ENCODE assay signal across 1 mouse cellular context in genomic region chr11:11776822-11777174, GRCm38 (mm10).
TF ChIP-seq lines count a peak whose summit lies in the region.

No protein-coding gene starts in this region.

TF ChIP-seq in CH12.LX, 34 proteins besides CTCF, POLR2A, EP300 and RAD21 (continued from another document):
- TF ChIP-seq MEF2A (IDR thresholded peaks at IDR 0.05; ENCODE audit: borderline replicate concordance, low read depth, low read length) (peak; percentile 95), ZMIZ1 (IDR thresholded peaks at IDR 0.05; ENCODE audit: low read depth, low read length) (no peak; the same call in none of the 2 replicates), USF2 (conservative IDR thresholded peaks at IDR 0.05; ENCODE audit: low read depth, low read length) (no peak), SIN3A (IDR thresholded peaks at IDR 0.05; ENCODE audit: low read length) (peak; percentile 60), UBTF (IDR thresholded peaks at IDR 0.05; ENCODE audit: low read depth, low read length) (0 out of 2 replicates have a peak, but pooled peaks have one; percentile 22), GABPA (IDR thresholded peaks at IDR 0.05; ENCODE audit: insufficient replicate concordance, low read depth, low read length) (no peak), MAFK (IDR thresholded peaks at IDR 0.05; ENCODE audit: insufficient replicate concordance, low read length) (0 out of 2 replicates have a peak, but pooled peaks have one; percentile 46), POLR2AphosphoS2 (IDR thresholded peaks at IDR 0.05; ENCODE audit: low read depth, low read length) (0 out of 2 replicates have a peak, but pooled peaks have one; percentile 31), ZKSCAN1 (IDR thresholded peaks at IDR 0.05; ENCODE audit: borderline replicate concordance, low read depth, low read length) (no peak), RCOR1 (conservative IDR thresholded peaks at IDR 0.05; ENCODE audit: low read depth, low read length) (no peak; the same call in none of the 2 replicates), IRF4 (IDR thresholded peaks at IDR 0.05; ENCODE audit: low read depth, low read length) (peak; percentile 94), MAZ (IDR thresholded peaks at IDR 0.05; ENCODE audit: low read depth, low read length) (no peak), MYC (IDR thresholded peaks at IDR 0.05; ENCODE audit: low read depth, low read length) (peak; percentile 94), E2F4 (IDR thresholded peaks at IDR 0.05; ENCODE audit: insufficient replicate concordance, low read depth, low read length) (no peak), CHD2 (IDR thresholded peaks at IDR 0.05; ENCODE audit: low read length) (peak; percentile 15; the same call in 1 of the 2 replicates), ZNF384 (IDR thresholded peaks at IDR 0.05; ENCODE audit: low read depth, low read length) (no peak)
